Mouse (Mus musculus): ENCODE data around the gene Iqch.

- TF ChIP-seq CTCF (IDR thresholded peaks at IDR 0.05; ENCODE audit: insufficient read depth, low read length) (no peak), POLR2A (IDR thresholded peaks at IDR 0.05; ENCODE audit: borderline replicate concordance, extremely low read depth, low read depth, low read length) (no peak)
These were observed 46.2 kb upstream of the Iqch start for GRCm38 (mm10) chr9:63648520-63648918.

Measured in lung, adult 2 months (tissue).